Mouse (Mus musculus) frontal cortex, postnatal 36 days (tissue): ENCODE data around the gene Fbxl19.

Source experiments
- DNase-seq, 2 experiments: peaks; one replicate each; pipeline ENCODE4 v3.0.0; 2022; ENCODE audit warnings: low spot score in 2 of 2

The Fbxl19 gene

DNA sequence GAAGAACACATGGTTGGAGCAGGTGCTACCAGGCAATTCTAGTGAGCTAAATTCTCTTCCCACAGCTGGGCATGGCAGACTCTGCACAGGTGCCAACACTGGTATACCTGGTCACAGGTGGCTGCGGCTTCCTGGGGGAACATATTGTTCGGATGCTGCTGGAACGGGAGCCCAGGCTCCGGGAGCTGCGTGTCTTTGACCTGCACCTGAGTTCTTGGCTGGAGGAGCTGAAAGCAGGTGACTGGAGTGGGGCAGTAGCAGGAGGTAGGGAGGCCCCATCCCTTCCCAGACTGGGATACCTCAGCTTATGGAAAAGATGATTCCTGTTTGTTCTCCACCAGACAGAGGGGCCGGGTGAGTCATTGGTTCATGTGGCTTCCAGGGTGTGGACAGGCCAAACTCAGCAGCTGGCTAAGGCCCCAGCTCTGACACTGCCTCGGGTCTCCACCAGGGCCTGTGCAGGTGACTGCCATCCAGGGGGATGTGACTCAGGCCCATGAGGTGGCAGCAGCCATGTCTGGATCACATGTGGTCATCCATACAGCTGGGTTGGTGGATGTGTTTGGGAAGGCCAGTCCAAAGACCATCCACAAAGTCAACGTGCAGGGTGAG, 56.8 kb downstream of the Fbxl19 start:
- no peak for DNase-seq

DNA sequence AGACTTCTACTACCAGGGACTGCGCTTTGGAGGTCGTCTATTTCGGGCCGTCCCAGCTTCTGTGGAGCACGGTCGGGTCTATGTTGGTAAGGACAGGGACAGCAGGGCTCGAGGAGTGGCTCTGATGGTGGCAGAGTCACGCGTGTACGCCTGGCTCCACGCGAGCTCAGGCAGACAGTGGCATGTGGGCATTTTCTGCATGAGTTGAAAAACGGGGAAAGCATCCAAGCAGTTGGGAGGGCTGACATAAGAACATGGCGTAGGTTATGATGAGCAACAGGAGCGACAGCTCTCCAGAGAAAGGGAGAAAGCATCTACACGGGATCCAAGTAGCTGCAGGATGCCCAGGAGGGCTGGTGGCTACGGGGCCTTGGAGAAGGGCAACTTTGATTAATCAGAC, 58.0 kb downstream of the Fbxl19 start:
- peak; percentile 33 to 43 for DNase-seq

DNA sequence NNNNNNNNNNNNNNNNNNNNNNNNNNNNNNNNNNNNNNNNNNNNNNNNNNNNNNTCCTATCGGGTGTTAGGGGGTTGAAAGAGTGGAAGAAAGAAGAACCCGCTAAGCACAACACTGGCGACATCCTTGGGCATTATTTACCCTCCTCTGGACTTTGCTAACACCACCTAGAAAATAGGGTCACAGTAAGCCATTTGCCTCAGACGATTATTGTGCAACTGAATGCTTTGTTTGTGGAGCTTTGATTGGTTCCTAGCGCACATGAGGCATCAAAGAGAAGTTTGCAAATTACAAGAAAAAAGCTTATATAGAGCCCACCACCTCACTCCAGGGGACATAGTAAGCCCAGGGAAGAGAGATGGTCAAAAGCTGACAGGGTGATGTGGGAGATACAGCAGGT, 64.5 kb downstream of the Fbxl19 start:
- no peak for DNase-seq

DNA sequence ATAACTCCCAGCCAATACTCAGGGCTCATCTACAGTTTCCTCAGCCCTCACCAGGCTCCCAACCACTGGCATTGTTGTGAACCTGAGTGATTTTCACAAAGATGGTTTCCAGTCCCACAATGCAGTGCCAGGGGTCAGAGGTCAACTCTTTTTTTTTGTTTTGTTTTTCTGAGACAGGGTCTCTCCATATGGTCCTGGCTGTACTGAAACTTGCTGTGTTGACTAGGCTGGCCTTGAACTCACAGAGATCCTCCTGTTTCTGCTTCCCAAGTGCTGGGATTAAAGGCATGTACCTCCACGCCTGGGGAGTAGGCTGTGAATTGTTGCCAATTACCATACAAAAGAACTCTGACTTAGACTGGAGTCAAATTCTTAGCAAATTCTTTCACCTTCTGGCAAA, 65.5 kb downstream of the Fbxl19 start:
- DNase-seq: no peak

DNA sequence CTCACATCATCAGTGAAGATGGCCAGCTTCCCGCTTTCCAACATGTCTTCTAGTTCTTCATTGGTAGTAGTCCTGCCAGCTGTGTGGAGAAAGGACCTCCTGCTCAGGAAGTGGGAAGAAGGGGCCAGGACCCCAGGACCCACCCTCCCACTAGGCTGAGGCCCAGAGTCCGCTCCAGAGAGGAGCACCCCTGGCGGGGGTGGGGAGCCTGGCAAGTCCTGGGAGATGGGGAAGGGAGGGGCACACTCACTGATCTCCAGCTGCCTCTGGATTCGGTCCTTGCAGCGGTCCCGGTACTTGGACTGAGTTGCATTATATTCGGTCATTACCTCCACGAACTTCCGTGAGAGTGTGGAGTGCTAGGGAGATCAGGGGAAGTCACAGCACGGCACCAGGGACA, 66.3 kb downstream of the Fbxl19 start:
- DNase-seq: no peak

DNA sequence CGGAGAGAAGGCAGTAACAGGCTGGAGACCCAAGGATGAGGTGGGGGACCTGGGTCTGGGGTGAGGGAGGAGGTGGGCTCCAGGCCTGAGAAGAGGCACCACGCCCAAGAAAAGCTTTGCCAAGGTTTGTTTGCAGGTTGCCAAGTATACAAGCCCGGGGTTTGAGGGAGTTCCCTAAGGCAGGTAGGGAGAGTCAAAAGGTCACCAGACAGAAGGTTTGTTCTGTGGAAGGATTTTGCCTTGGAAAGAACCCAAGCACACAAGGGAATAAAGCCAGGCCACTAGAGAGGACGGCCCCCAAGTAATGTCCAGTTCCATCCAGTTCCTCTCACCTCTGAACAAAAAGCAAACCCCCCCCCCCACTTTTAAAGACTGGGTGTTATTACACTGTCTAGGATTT, 66.9 kb downstream of the Fbxl19 start:
- DNase-seq: no peak

DNA sequence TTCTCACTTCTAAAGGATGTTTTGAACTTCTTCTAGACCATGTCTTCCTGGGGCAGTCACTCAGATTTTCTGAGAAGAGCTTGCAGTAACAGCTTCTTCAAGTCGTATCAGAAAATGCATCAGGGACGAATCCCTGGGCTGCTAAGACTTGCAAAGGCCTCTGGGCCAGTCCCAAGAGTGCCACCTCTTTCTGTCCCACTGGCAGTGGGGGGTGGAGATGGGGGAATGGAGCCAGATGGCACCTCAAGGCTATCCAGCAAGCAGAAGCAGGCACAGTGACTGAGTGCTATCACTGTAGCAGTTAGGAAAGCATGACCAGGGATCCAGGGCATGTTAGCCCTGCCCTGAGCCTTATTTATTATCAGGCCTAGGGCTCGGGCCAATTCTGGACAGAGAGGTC, 67.9 kb downstream of the Fbxl19 start:
- DNase-seq: no peak

DNA sequence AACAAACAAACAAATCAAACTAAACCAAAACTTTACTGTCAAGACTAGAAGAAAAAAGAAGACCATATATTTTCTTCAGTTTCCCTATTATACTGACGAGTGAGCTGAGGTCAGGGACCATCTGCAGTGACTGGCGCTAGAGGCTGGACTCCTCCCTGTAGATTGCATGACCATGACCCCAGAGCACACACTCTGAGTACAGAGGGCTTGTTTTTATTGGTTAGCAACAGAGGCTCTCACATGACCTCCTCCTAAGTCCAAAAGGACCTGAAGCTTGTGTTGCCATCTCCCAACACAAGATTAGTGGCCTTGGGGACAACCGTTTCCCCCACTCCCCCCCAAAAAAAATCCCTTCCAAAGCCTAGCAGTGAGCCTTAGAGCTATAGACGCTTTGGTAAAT, 69.5 kb downstream of the Fbxl19 start:
- DNase-seq: no peak

DNA sequence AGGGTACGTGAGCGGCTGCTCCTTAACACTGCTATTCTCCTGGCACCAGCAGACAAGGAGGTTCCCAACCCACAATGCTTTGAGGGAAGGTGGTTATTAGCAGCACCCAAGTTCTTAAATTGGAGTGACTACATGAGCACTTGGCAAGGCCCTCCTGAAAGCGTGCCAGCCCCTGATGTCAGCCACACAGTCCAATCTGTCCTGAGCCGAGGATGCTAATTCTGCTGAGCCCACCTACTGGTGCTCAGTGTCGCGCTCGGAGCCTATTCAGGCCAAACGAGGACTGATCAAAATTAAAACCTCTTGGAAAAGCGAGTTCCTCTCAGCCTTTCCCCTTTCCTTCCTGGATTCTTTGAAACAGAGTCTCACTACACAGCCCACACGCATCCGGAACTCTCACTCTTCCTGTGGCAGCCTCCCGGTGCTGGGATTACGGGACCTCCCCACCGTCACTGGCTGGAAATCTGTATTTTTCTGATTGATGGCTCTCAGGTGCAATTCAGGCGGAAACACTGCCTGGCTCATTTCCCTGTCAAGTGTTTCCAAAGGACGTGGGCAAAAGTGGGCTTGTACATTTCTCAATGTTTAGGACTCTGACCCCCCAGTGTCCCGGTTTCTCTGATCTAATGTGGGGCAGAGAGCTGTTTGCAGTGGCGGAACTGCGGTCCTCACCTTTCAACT, 70.0 kb downstream of the Fbxl19 start:
- DNase-seq: peak; percentile 76 to 85

DNA sequence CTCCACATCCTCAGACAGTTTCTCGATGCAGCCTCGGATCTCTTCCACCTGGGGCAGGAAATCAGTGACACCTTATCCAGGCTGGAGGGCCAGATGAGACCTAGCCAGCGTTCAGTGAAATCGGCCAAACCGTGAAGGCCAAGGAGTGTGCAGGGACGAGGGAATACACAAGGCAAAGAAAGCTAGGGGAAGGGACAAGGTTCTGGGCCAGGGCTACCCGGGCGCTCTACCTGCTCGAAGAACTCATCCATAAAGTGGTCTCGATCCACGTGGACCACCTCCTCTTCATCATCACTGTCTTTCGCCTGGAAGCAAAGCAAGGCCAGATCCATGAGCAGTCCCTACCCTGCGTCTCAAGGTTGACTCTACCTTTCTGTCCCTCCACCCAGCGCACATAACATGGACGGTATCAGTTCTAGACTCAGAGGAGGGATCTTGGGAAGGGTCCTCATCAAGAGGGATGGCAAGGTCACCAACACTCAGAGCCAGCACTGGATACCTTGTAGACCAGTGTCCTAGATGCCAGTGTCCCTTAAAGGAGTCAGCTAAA, 70.8 kb downstream of the Fbxl19 start:
- DNase-seq: no peak

DNA sequence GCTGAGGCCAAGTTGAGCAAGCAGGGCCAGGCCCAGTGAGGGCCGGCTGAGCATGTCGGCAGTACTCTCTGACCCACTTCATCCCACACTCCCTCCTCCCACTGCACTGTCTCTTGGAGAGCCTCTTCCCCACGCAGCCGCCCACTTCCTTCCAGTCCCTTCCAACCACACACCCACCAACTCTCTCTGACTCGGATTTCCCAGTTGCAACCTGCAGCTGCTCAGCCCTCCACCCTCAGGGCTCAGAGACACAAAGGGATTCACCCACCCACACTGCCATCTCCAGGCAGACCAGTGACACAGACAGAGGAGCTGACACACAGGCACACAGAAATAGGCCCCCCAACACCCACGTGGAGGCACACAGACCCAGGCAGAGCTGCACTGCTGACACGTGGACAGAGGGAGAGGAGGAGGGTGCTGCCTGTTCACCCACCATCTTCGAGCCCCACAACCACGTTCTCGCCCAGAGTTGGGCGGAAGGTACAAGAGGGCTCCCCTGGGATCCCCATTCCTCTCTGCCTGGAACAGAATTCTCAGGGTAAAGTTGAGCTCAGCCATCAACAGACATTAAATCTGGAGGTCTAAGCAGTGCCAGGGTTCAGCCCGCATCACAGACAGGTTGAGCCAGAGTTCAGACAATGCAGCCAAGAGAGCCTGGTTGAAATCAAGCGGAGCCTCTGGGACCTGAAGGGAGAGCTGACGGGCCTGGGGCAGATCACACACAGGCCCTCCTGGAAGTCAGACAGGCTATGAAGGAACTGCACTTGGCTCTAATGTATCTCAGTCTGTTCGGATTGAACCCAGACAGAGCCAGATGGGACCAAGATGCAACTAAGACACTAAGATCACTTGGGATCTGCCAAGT, 71.8 kb downstream of the Fbxl19 start:
- peak; percentile 79 to 82 for DNase-seq

DNA sequence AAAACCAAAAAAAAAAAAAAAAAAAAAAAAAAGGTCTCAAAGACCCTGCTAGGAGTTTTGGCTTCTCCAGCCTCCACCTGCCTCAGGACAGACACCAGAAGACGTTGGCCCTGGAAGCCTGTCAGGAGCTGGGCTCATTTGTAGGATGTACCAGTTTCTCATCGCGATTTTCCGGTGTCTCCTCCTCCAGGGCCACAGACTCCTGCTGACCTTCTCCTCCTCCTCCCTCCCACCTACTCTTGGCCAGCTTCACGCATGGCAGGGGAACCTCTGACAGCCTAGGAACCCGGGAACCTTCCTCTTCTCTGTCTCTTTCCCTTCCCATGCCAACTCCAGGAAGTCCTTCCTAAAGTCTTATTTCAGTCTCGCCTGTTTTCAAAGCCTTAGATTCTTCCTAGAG, 72.7 kb downstream of the Fbxl19 start:
- DNase-seq: no peak

DNA sequence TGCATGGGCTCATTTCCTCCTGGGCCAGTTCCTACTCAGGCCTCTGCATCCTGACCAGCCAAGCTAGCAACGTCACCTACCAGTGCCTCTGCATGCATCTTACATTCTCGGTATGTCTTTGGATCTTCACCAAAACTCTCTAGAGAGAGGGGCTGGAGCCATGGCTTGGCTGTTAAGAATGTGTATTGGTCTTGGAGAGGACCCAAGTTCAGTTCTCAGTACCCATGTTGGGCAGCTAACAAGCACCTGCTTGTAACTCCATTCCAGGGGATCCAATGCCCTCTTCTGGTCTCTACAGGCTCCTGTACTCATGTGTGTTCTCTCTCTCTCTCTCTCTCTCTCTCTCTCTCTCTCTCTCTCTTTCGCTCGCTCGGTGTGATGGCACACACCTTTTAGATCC, 73.4 kb downstream of the Fbxl19 start:
- DNase-seq: no peak
